Mouse (Mus musculus) heart, postnatal 0 days (tissue): ENCODE measurements at regions not wholly inside any gene's neighbourhood (a gene's known extent, or its start where the extent isn't known, plus 50 kb on each side); places are given as distances from the start of the nearest gene placed in this dataset.

Experiments
- ATAC-seq: fragments of 200-750 bp; cut with Nextera tagmentation; 2 replicates; pipeline ENCODE4 v1.8.0; 2017; ENCODE audit warnings: low read depth, moderate number of reproducible peaks, moderate library complexity; ENCODE audit not compliant: insufficient read depth
- DNase-seq: peaks from one replicate; pipeline ENCODE4 v3.0.0-alpha.2; 2016; ENCODE audit warnings: low spot score
- H3K27ac ChIP-seq: fragments of 300-500 bp; sonication (generic); 2 replicates; pipeline ENCODE4 v1.5.1; 2014; ENCODE audit warnings: low read depth, mild to moderate bottlenecking
- H3K27me3 ChIP-seq: fragments of 300-500 bp; sonication (generic); 2 replicates; pipeline ENCODE4 v1.6.1; 2014; ENCODE audit warnings: low read length, mixed read lengths; ENCODE audit not compliant: control insufficient read depth, insufficient read depth
- H3K36me3 ChIP-seq: fragments of 300-500 bp; sonication (generic); replicated peaks from 2 replicates; pipeline ENCODE4 v1.6.1; 2014; ENCODE audit warnings: low read length, mixed read lengths; ENCODE audit not compliant: control insufficient read depth, insufficient read depth
- H3K4me1 ChIP-seq: fragments of 300-500 bp; sonication (generic); 2 replicates; pipeline ENCODE4 v1.6.1; 2014; ENCODE audit warnings: antibody characterized with exemption; ENCODE audit not compliant: control insufficient read depth, insufficient read depth
- H3K4me2 ChIP-seq: fragments of 300-500 bp; sonication (generic); 2 replicates; pipeline ENCODE4 v1.6.1; 2014; ENCODE audit warnings: low read depth, mild to moderate bottlenecking, low read length, moderate library complexity
- H3K4me3 ChIP-seq: fragments of 300-500 bp; sonication (generic); 2 replicates; pipeline ENCODE4 v1.5.1; 2014; ENCODE audit warnings: low read depth, low read length
- H3K9ac ChIP-seq: fragments of 300-500 bp; sonication (generic); replicated peaks from 2 replicates; pipeline ENCODE4 v1.6.1; 2014; ENCODE audit warnings: low read depth, low read length, mixed read lengths
- H3K9me3 ChIP-seq: fragments of 300-500 bp; sonication (generic); replicated peaks from 2 replicates; pipeline ENCODE4 v1.6.1; 2016; ENCODE audit warnings: low read length; ENCODE audit not compliant: control insufficient read depth
- CTCF ChIP-seq: IDR thresholded peaks from 2 replicates; pipeline ENCODE4 v1.5.1; 2016; ENCODE audit warnings: antibody characterized with exemption, control low read depth, low read depth
- EP300 ChIP-seq: IDR thresholded peaks from 2 replicates; pipeline ENCODE4 v1.6.1; 2016; ENCODE audit warnings: antibody characterized with exemption, low read depth
- WGBS: fragments of 180-500 bp; shearing (Covaris S2); extraction: QIAGEN DNeasy Blood & Tissue Kit; methylation state at CpG from one replicate; pipeline ENCODE4 v1.1.7; 2014; 5-methylcytosine and 5-hydroxymethylcytosine counted together

- H3K27ac ChIP-seq, result no peak overlapping the region
- no peaks in the 10 kb centered on the region for H3K9me3 ChIP-seq
- H3K36me3 ChIP-seq, result no peaks in the 10 kb centered on the region
- TF ChIP-seq CTCF (no peak), EP300 (no peak)
- no peaks in the 10 kb centered on the region for H3K27me3 ChIP-seq
- no peak overlapping the region for H3K4me2 ChIP-seq
- no peak for DNase-seq
- WGBS, result 50% methylated on average over 1 of the region's 1 CpGs
- H3K4me3 ChIP-seq, result no peak overlapping the region
- ATAC-seq, result no peak
- no peaks in the 10 kb centered on the region for H3K4me1 ChIP-seq
- H3K9ac ChIP-seq, result no peak overlapping the region
Observed at GRCm38 (mm10) chr6:60445591-60445990, 384.1 kb downstream of the Snca start.

GRCm38 (mm10) chr6:60441952-60442351 lies 387.7 kb downstream of the Snca start:
- peak; percentile 18 for DNase-seq
- TF ChIP-seq EP300, result no peak
- TF ChIP-seq CTCF, result no peak
- Histone ChIP-seq H3K4me3 (no peak overlapping the region), H3K9me3 (no peaks in the 10 kb centered on the region), H3K27ac (no peak overlapping the region), H3K4me1 (no peaks in the 10 kb centered on the region), H3K36me3 (no peaks in the 10 kb centered on the region), H3K27me3 (no peaks in the 10 kb centered on the region), H3K9ac (no peak overlapping the region), H3K4me2 (no peak overlapping the region)
- no peak for ATAC-seq
- WGBS, result 52% methylated on average over 1 of the region's 1 CpGs

- Histone ChIP-seq H3K36me3 (no peaks in the 10 kb centered on the region), H3K9ac (no peak overlapping the region), H3K27me3 (no peaks in the 10 kb centered on the region), H3K4me3 (no peak overlapping the region), H3K27ac (no peak overlapping the region), H3K4me2 (no peak overlapping the region), H3K4me1 (no peaks in the 10 kb centered on the region), H3K9me3 (no peaks in the 10 kb centered on the region)
- 75% methylated on average over 2 of the region's 2 CpGs for WGBS
- ATAC-seq (no peak), DNase-seq (no peak)
- TF ChIP-seq CTCF, result no peak
- no peak for TF ChIP-seq EP300
Observed at GRCm38 (mm10) chr6:60411669-60412068, 418.0 kb downstream of the Snca start.

- Histone ChIP-seq H3K4me2 (no peak overlapping the region), H3K27ac (no peak overlapping the region), H3K9me3 (no peaks in the 10 kb centered on the region), H3K27me3 (no peaks in the 10 kb centered on the region), H3K9ac (no peak overlapping the region), H3K4me1 (no peaks in the 10 kb centered on the region), H3K4me3 (no peak overlapping the region), H3K36me3 (no peaks in the 10 kb centered on the region)
- 72% methylated on average over 1 of the region's 1 CpGs for WGBS
- ATAC-seq, result no peak
- no peak for DNase-seq
- TF ChIP-seq CTCF (no peak), EP300 (no peak)
Observed at GRCm38 (mm10) chr6:60411239-60411638, 418.4 kb downstream of the Snca start.

GRCm38 (mm10) chr6:60410051-60410785 lies 419.4 kb downstream of the Snca start:
- no peaks in the 10 kb centered on the region for H3K9me3 ChIP-seq
- H3K4me2 ChIP-seq, result no peak overlapping the region
- no peak for ATAC-seq
- no peak for DNase-seq
- H3K4me1 ChIP-seq, result no peaks in the 10 kb centered on the region
- no peaks in the 10 kb centered on the region for H3K36me3 ChIP-seq
- H3K4me3 ChIP-seq, result no peak overlapping the region
- no peak overlapping the region for H3K9ac ChIP-seq
- no peaks in the 10 kb centered on the region for H3K27me3 ChIP-seq
- H3K27ac ChIP-seq, result no peak overlapping the region
- 70% methylated on average over 4 of the region's 4 CpGs for WGBS
- no peak for TF ChIP-seq EP300
- no peak for TF ChIP-seq CTCF

- Histone ChIP-seq H3K36me3 (no peaks in the 10 kb centered on the region), H3K4me2 (no peak overlapping the region), H3K4me3 (no peak overlapping the region), H3K9me3 (no peaks in the 10 kb centered on the region), H3K9ac (no peak overlapping the region), H3K4me1 (no peaks in the 10 kb centered on the region), H3K27me3 (no peaks in the 10 kb centered on the region), H3K27ac (no peak overlapping the region)
- no peak for ATAC-seq
- DNase-seq, result no peak
- TF ChIP-seq CTCF (no peak), EP300 (no peak)
Observed at GRCm38 (mm10) chr6:60409094-60409493, 420.6 kb downstream of the Snca start.
